Mouse (Mus musculus) bone marrow macrophage, adult 2 months (primary cell): ENCODE measurements around the gene Slc25a33.
"Not testable (repeated sequence)": the region's sequence is repeated elsewhere in the genome, so short reads cannot be mapped to it uniquely, and the experiment has no call there.

ENCODE experiments used
- CTCF ChIP-seq: IDR thresholded peaks from 2 replicates; pipeline ENCODE4 v1.5.1; 2012; ENCODE audit warnings: low read depth, mild to moderate bottlenecking, low read length, moderate library complexity
- POLR2A ChIP-seq: IDR thresholded peaks from 2 replicates; pipeline ENCODE4 v1.6.1; 2012; ENCODE audit warnings: mild to moderate bottlenecking, low read depth, low read length, borderline replicate concordance

GRCm38 (mm10) chr4:149749663-149750015 is 24.4 kb downstream of the Slc25a33 start:
- TF ChIP-seq CTCF, POLR2A: not testable (repeated sequence)
